ENCODE assay signal across 41 mouse cellular contexts in the genomic region with DNA sequence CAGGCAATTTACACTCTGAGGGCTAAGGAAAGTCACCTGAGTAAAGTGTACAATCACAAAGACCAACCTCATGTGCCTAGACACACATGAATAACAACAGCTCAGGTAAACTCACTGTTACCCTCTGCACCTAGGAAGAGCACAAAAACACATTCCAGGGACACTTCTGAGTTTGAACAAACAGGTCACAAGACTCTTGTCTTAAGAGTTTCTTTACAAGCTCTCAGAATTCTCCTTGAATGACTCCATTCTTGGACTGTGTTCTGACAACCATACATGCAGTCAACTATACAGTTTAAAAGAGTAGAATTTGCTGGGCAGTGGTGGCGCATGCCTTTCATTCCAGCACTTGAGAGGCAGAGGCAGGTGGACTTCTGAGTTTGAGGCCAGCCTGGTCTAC. TPM values are rescaled to one million over a fixed set of nuclear protein-coding genes. Genes with fewer than 3 reads are reported as not detected.
"Had no signal": no experiment of that assay in that cellular context is flagged by ENCODE, and none has a peak within 500 bp of the region (broad histone marks: within the 10 kb centered on the region; RNA-seq: fewer than 3 reads in every experiment).

No protein-coding gene starts in this region.

- H3K27ac ChIP-seq: heart, adult 2 months; heart, embryonic 10.5 days; heart, embryonic 13.5 days; heart, embryonic 15.5 days; hindbrain, embryonic 10.5 days; hindbrain, embryonic 12.5 days; hindbrain, embryonic 13.5 days; hindbrain, embryonic 14.5 days; hindbrain, embryonic 15.5 days; hindbrain, postnatal 0 days; intestine, embryonic 15.5 days; kidney, embryonic 15.5 days; kidney, postnatal 0 days; layer of hippocampus, adult 2 months had no signal

- DNase-seq: heart, adult 18-20 months; heart, adult 2 months; heart, postnatal 10 days; heart, postnatal 14 days; heart, postnatal 36 days; heart, postnatal 4 days; kidney, adult 11 months; kidney, adult 18-20 months; kidney, adult 2 months; kidney, adult 8-10 months; kidney, adult 9 months; kidney, postnatal 10 days; kidney, postnatal 14 days; kidney, postnatal 25 days; kidney, postnatal 36 days; kidney, postnatal 4 days; layer of hippocampus, adult 9-11 months had no signal

- ATAC-seq: hindbrain, embryonic 16.5 days; hindbrain, postnatal 0 days; inflammation-experienced regulatory T-cells, adult 6 months; intestine, embryonic 15.5 days; intestine, embryonic 16.5 days; intestine, postnatal 0 days had no signal

- H3K9ac ChIP-seq: heart, embryonic 12.5 days; heart, embryonic 13.5 days; heart, embryonic 15.5 days; hindbrain, embryonic 12.5 days; hindbrain, embryonic 13.5 days; hindbrain, embryonic 14.5 days; hindbrain, embryonic 15.5 days; intestine, embryonic 15.5 days; kidney, embryonic 15.5 days had no signal

- H3K4me3 ChIP-seq: heart, adult 2 months; heart, embryonic 10.5 days; heart, embryonic 12.5 days; heart, embryonic 13.5 days; heart, embryonic 15.5 days; hindbrain, embryonic 10.5 days; hindbrain, embryonic 12.5 days; hindbrain, embryonic 13.5 days; hindbrain, embryonic 15.5 days; intestine, embryonic 15.5 days; kidney, embryonic 15.5 days; layer of hippocampus, adult 2 months had no signal

- H3K4me2 ChIP-seq: heart, embryonic 11.5 days; heart, embryonic 12.5 days; heart, embryonic 13.5 days; heart, embryonic 15.5 days; hindbrain, embryonic 12.5 days; hindbrain, embryonic 13.5 days; hindbrain, embryonic 14.5 days; hindbrain, embryonic 15.5 days; intestine, embryonic 15.5 days; kidney, embryonic 15.5 days had no signal

- H3K36me3 ChIP-seq: intestine, embryonic 15.5 days had no signal

- H3K4me1 ChIP-seq: heart, embryonic 10.5 days; heart, embryonic 12.5 days; heart, embryonic 13.5 days; heart, embryonic 15.5 days; hindbrain, embryonic 10.5 days; hindbrain, embryonic 12.5 days; hindbrain, embryonic 13.5 days; hindbrain, embryonic 15.5 days; intestine, embryonic 15.5 days; kidney, embryonic 15.5 days had no signal

- H3K27me3 ChIP-seq: heart, embryonic 12.5 days; heart, embryonic 13.5 days; heart, embryonic 15.5 days; hindbrain, embryonic 12.5 days; hindbrain, embryonic 13.5 days; hindbrain, embryonic 15.5 days; intestine, embryonic 15.5 days; kidney, embryonic 15.5 days had no signal

- H3K9me3 ChIP-seq: heart, embryonic 10.5 days; heart, embryonic 12.5 days; heart, embryonic 13.5 days; heart, embryonic 15.5 days; hindbrain, embryonic 10.5 days; hindbrain, embryonic 12.5 days; hindbrain, embryonic 13.5 days; hindbrain, embryonic 15.5 days; intestine, embryonic 15.5 days; kidney, embryonic 15.5 days had no signal

RNA-seq across cellular contexts. Expression of a gene that starts 51.4 kb away (rescaled TPM):
- polyA plus RNA-seq: heart, embryonic 13.5 days; heart, embryonic 15.5 days; heart, embryonic 16.5 days; heart, postnatal 0 days; inflammation-experienced regulatory T-cells, adult 6 months; intestine, embryonic 14.5 days; intestine, embryonic 16.5 days; kidney, embryonic 14.5 days; large intestine, adult 2 months had no signal
